Mouse (Mus musculus) forebrain, embryonic 11.5 days (tissue): ENCODE measurements at regions not wholly inside any gene's neighbourhood (a gene's known extent, or its start where the extent isn't known, plus 50 kb on each side); places are given as distances from the start of the nearest gene placed in this dataset.

ENCODE experiments used
- ATAC-seq: fragments of 200-750 bp; cut with Nextera tagmentation; replicated peaks from 2 replicates; pipeline ENCODE4 v1.8.0; 2017; ENCODE audit warnings: moderate TSS enrichment; ENCODE audit not compliant: low FRiP score
- DNase-seq: peaks from one replicate; pipeline ENCODE4 v3.0.0-alpha.2; 2017; ENCODE audit warnings: low spot score
- H3K27ac ChIP-seq: fragments of 300-500 bp; sonication (generic); 2 replicates; pipeline ENCODE4 v1.5.1; 2014; ENCODE audit warnings: low read depth, low read length
- H3K27me3 ChIP-seq: fragments of 300-500 bp; sonication (generic); 2 replicates; pipeline ENCODE4 v1.6.1; 2014; ENCODE audit warnings: mild to moderate bottlenecking, low read length, mixed read lengths; ENCODE audit not compliant: control insufficient read depth, insufficient read depth
- H3K36me3 ChIP-seq: fragments of 300-500 bp; sonication (generic); 2 replicates; pipeline ENCODE4 v1.6.1; 2014; ENCODE audit warnings: mild to moderate bottlenecking, low read length, moderate library complexity, mixed read lengths; ENCODE audit not compliant: control insufficient read depth, insufficient read depth
- H3K4me1 ChIP-seq: fragments of 300-500 bp; sonication (generic); replicated peaks from 2 replicates; pipeline ENCODE4 v1.6.1; 2014; ENCODE audit warnings: low read length, mixed read lengths; ENCODE audit not compliant: control insufficient read depth, insufficient read depth
- H3K4me2 ChIP-seq: fragments of 300-500 bp; sonication (generic); 2 replicates; pipeline ENCODE4 v1.6.1; 2014; ENCODE audit warnings: low read depth, mild to moderate bottlenecking, low read length, moderate library complexity, mixed read lengths; ENCODE audit not compliant: severe bottlenecking
- H3K4me3 ChIP-seq: fragments of 300-500 bp; sonication (generic); 2 replicates; pipeline ENCODE4 v1.5.1; 2014; ENCODE audit warnings: low read depth, low read length
- H3K9ac ChIP-seq: fragments of 300-500 bp; sonication (generic); 2 replicates; pipeline ENCODE4 v1.6.1; 2014; ENCODE audit warnings: low read length
- H3K9me3 ChIP-seq: fragments of 300-500 bp; sonication (generic); 2 replicates; pipeline ENCODE4 v1.6.1; 2016; ENCODE audit warnings: low read length, mixed read lengths; ENCODE audit not compliant: control insufficient read depth
- WGBS: fragments of 180-500 bp; shearing (Covaris S2); extraction: QIAGEN DNeasy Blood & Tissue Kit; methylation state at CpG from one replicate; pipeline ENCODE4 v1.1.7; 2014; 5-methylcytosine and 5-hydroxymethylcytosine counted together

DNA sequence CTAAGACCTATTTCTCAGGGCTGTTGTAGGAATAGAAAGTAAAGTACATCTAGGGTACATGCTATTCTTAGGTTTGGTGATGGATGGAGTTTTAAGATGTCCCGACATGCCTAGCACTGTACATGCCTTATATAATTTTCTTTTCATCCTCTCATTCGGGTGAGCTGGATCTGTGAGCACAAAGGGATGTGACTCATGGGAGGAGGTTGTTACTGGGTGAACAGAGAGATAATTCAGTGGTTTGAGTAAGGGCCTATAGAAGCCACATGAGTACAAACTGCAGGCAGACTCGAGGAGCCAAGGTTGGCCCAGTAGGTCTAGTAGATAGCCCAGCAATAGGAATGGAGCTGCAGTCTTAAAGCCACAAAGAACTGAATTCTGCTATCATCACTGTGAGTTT lies 76.5 kb upstream of the Tnfaip3 start:
- no peak overlapping the region for H3K9ac ChIP-seq
- H3K9me3 ChIP-seq: no peaks in the 10 kb centered on the region
- H3K4me3 ChIP-seq: no peak overlapping the region
- no peaks in the 10 kb centered on the region for H3K36me3 ChIP-seq
- ATAC-seq (no peak), DNase-seq (no peak)
- 94% methylated on average over 3 of the region's 3 CpGs for WGBS
- no peak overlapping the region for H3K4me2 ChIP-seq
- no peaks in the 10 kb centered on the region for H3K27me3 ChIP-seq
- no peaks in the 10 kb centered on the region for H3K4me1 ChIP-seq
- no peak overlapping the region for H3K27ac ChIP-seq

DNA sequence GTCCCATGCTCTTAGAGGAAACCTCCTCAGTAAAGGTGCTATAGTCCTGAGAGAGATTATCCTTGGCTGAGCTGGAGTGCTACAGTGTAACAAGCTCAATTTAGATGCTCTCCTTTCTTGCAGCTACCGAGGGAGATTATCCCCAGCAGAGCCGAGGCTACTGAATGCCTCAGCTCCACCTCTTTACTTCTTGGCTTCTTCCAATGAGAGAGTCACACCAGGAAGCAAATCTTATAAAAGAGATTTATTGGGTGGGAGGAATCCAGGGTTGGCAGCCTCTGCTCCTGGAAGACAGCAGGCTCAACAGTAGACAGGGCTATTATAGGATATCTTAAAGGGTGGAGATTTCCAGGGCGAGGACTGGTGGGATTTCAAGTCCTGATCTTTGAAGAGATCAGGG lies 75.7 kb upstream of the Tnfaip3 start:
- Histone ChIP-seq H3K9me3 (no peaks in the 10 kb centered on the region), H3K4me1 (no peaks in the 10 kb centered on the region), H3K9ac (no peak overlapping the region), H3K27me3 (no peaks in the 10 kb centered on the region), H3K27ac (no peak overlapping the region), H3K4me3 (no peak overlapping the region), H3K36me3 (no peaks in the 10 kb centered on the region), H3K4me2 (no peak overlapping the region)
- DNase-seq (no peak), ATAC-seq (no peak)
- 13% methylated on average over 3 of the region's 3 CpGs for WGBS

DNA sequence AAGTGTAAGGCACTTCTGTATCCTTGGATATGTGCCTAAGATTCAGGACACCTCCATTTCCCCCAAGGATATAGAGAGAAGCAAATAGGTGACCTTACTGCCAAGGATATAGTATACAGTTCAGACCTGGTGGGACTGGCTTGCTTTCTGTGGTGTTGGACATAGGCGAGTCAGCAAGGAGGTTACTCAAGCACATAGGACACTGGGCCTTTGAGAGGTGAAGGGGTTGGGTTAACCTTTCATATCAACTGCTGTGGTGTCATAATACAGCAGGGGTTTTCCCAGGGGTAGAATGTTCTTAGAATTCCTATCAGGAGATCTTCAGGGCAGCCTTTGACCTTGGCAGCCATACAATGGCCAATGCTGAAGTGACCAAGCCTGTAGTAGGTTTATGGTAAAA lies 71.5 kb upstream of the Tnfaip3 start:
- WGBS: 85% methylated on average over 1 of the region's 1 CpGs
- Histone ChIP-seq H3K36me3 (no peaks in the 10 kb centered on the region), H3K4me1 (no peaks in the 10 kb centered on the region), H3K27me3 (no peaks in the 10 kb centered on the region), H3K4me2 (no peak overlapping the region), H3K9me3 (no peaks in the 10 kb centered on the region), H3K27ac (no peak overlapping the region), H3K9ac (no peak overlapping the region), H3K4me3 (no peak overlapping the region)
- DNase-seq (no peak), ATAC-seq (no peak)

DNA sequence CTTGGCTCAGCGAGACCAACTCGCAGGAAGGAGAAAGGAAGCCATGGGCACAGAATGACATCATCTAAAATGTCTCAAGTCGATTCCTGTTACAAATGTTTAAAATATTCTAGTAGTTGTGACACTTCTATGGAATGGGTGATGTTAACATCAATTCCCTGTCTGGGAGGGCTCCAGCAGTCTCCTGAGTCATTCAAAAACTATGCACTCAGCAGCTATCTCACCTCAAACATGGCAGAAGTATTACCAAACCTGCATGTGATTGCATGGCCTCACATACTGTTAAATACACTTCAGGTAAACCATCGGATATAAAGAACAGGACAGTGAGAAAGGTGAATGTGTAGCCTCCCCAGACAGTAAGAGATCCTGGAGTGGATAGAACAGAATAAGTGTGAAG lies 66.7 kb upstream of the Tnfaip3 start:
- H3K27me3 ChIP-seq: no peaks in the 10 kb centered on the region
- WGBS: 91% methylated on average over 4 of the region's 4 CpGs
- no peak for DNase-seq
- no peak overlapping the region for H3K4me3 ChIP-seq
- H3K9me3 ChIP-seq: no peaks in the 10 kb centered on the region
- no peak overlapping the region for H3K4me2 ChIP-seq
- ATAC-seq: no peak
- no peaks in the 10 kb centered on the region for H3K4me1 ChIP-seq
- no peak overlapping the region for H3K9ac ChIP-seq
- H3K36me3 ChIP-seq: no peaks in the 10 kb centered on the region
- no peak overlapping the region for H3K27ac ChIP-seq

DNA sequence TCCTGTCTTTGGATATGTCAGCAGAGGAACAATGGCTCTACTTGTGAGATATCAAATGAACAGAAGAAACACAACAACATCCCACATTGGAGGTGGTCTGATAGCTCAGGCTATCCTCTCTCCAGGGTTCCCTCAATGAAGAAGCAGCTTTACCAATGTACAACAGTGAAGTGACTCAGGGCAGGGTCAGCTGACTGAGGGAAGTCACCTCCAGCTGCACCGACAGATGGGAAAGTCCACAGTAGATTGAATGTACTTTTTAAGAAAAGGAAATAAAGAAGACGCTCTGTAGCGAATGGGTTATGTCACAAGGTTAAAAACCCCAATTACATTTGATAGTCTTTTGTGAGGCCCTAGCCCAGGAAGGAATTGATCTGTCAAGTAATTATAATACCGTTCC lies 62.6 kb upstream of the Tnfaip3 start:
- H3K9me3 ChIP-seq: no peaks in the 10 kb centered on the region
- H3K27ac ChIP-seq: no peak overlapping the region
- no peaks in the 10 kb centered on the region for H3K27me3 ChIP-seq
- no peak overlapping the region for H3K4me2 ChIP-seq
- H3K4me3 ChIP-seq: no peak overlapping the region
- H3K9ac ChIP-seq: no peak overlapping the region
- DNase-seq (no peak), ATAC-seq (no peak)
- H3K36me3 ChIP-seq: no peaks in the 10 kb centered on the region
- 86% methylated on average over 4 of the region's 4 CpGs for WGBS
- no peaks in the 10 kb centered on the region for H3K4me1 ChIP-seq

DNA sequence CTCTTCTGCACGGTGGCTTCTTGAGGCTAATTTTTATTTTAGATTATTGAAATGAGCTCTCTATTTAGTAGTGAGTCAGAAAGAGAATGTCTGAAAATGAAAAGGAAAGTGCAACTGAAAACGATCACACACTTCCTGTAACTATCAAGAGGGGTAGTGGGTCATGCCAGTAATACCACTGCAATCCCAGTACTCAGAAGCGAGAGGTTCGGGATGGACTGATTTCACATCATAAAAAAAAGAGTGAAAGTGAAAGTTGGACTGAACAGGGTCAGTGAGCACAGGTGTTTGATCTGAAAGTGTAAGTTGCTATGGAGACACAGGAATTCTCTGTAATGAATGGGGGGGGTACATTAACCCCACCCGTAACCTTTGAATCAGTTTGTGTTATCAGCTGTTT lies 52.9 kb upstream of the Tnfaip3 start:
- Histone ChIP-seq H3K9ac (no peak overlapping the region), H3K4me1 (no peaks in the 10 kb centered on the region), H3K4me3 (no peak overlapping the region), H3K27ac (no peak overlapping the region), H3K9me3 (no peaks in the 10 kb centered on the region), H3K27me3 (no peaks in the 10 kb centered on the region), H3K36me3 (no peaks in the 10 kb centered on the region), H3K4me2 (no peak overlapping the region)
- ATAC-seq (no peak), DNase-seq (no peak)
- 92% methylated on average over 5 of the region's 5 CpGs for WGBS

DNA sequence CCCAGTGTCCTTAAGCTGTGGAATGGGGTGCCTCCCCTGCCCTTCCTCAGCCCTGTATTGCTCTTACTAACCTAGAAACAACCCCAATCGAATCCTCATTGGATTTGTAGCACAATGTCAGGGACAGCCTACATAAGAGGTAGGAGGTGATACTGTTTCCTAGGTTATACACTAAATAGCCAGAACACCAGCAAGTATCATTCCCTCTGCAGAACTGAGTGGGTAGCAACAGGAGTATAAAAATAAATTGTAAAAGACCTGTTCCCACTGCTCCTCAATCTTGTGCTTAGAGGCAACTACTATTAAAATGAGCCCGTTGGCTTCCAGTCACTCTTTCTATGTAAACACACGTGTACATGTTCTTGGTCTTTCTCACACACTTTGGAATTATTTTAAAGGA lies 52.2 kb upstream of the Tnfaip3 start:
- H3K4me3 ChIP-seq: no peak overlapping the region
- H3K9me3 ChIP-seq: no peaks in the 10 kb centered on the region
- ATAC-seq (no peak), DNase-seq (no peak)
- H3K4me2 ChIP-seq: no peak overlapping the region
- no peaks in the 10 kb centered on the region for H3K27me3 ChIP-seq
- no peak overlapping the region for H3K27ac ChIP-seq
- no peaks in the 10 kb centered on the region for H3K4me1 ChIP-seq
- 81% methylated on average over 3 of the region's 3 CpGs for WGBS
- H3K9ac ChIP-seq: no peak overlapping the region
- H3K36me3 ChIP-seq: no peaks in the 10 kb centered on the region

DNA sequence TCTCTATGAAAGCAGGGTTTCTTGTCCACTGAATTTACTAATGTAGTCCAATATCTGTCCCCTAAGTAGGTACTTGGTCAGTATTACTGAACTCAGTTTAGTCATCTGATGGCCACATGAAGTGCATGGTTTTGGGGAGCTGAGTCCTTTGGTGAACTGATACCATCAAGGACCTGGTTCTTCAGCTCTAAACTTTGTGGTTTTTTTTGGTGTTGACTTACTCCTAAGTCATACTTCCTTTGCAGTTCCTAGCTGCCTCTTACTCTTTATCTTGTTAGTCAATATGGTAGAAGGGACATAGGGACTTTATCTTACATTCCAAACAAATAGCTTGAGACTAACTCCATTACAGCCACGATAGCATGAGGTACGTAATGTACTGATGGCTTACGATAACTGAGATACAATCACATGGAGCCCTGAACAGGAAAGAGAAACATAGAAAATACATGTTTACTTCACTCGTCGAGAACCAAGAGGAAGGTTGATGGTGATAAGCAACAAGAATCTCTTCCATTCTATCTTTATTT lies 51.4 kb upstream of the Tnfaip3 start:
- no peak for DNase-seq
- H3K4me3 ChIP-seq: no peak overlapping the region
- no peaks in the 10 kb centered on the region for H3K27me3 ChIP-seq
- H3K9ac ChIP-seq: no peak overlapping the region
- ATAC-seq: no peak
- H3K27ac ChIP-seq: no peak overlapping the region
- no peak overlapping the region for H3K4me2 ChIP-seq
- no peaks in the 10 kb centered on the region for H3K36me3 ChIP-seq
- no peaks in the 10 kb centered on the region for H3K9me3 ChIP-seq
- whole genome bisulfite sequencing: 92% methylated on average over 5 of the region's 5 CpGs
- H3K4me1 ChIP-seq: no peaks in the 10 kb centered on the region
